Mouse (Mus musculus): ENCODE measurements around the gene Ffar3. TPM values are rescaled to one million over a fixed set of nuclear protein-coding genes. Genes with fewer than 3 reads are reported as not detected.

Gene Ffar3
- polyA plus RNA-seq, 1 experiment from 2014 or later: not detected

- H3K9ac ChIP-seq: no peak overlapping the region
- ATAC-seq (ENCODE audit: low read depth): no peak
- no peaks in the 10 kb centered on the region for H3K4me1 ChIP-seq (replicated peaks)
- no peaks in the 10 kb centered on the region for H3K27me3 ChIP-seq
- H3K4me3 ChIP-seq: no peak overlapping the region
- H3K4me2 ChIP-seq: no peak overlapping the region
- H3K36me3 ChIP-seq: no peaks in the 10 kb centered on the region
- 64% methylated on average over 6 of the region's 6 CpGs for WGBS
- no peak overlapping the region for H3K27ac ChIP-seq (replicated peaks)
- H3K9me3 ChIP-seq: no peaks in the 10 kb centered on the region
Observed at GRCm38 (mm10) chr7:30812291-30812807, 43.6 kb downstream of the Ffar3 start.

- no peak overlapping the region for H3K4me2 ChIP-seq
- H3K27ac ChIP-seq (replicated peaks): no peak overlapping the region
- H3K36me3 ChIP-seq: no peaks in the 10 kb centered on the region
- WGBS: 69% methylated on average over 9 of the region's 9 CpGs
- no peaks in the 10 kb centered on the region for H3K27me3 ChIP-seq
- no peak overlapping the region for H3K9ac ChIP-seq
- H3K9me3 ChIP-seq: no peaks in the 10 kb centered on the region
- no peak overlapping the region for H3K4me3 ChIP-seq
- H3K4me1 ChIP-seq (replicated peaks): no peaks in the 10 kb centered on the region
- ATAC-seq (ENCODE audit: low read depth): no peak
Observed at GRCm38 (mm10) chr7:30811757-30812290, 44.2 kb downstream of the Ffar3 start.

- Histone ChIP-seq H3K27ac (replicated peaks) (no peak overlapping the region), H3K36me3 (no peaks in the 10 kb centered on the region), H3K27me3 (no peaks in the 10 kb centered on the region), H3K4me2 (no peak overlapping the region), H3K9ac (no peak overlapping the region), H3K9me3 (no peaks in the 10 kb centered on the region), H3K4me1 (replicated peaks) (no peaks in the 10 kb centered on the region), H3K4me3 (no peak overlapping the region)
- no peak for ATAC-seq (ENCODE audit: low read depth)
- 46% methylated on average over 6 of the region's 6 CpGs for WGBS
Observed at GRCm38 (mm10) chr7:30810319-30810718, 45.7 kb downstream of the Ffar3 start.

- no peaks in the 10 kb centered on the region for H3K4me1 ChIP-seq (replicated peaks)
- no peaks in the 10 kb centered on the region for H3K9me3 ChIP-seq
- H3K27ac ChIP-seq (replicated peaks): no peak overlapping the region
- no peak overlapping the region for H3K9ac ChIP-seq
- WGBS: 44% methylated on average over 6 of the region's 6 CpGs
- no peaks in the 10 kb centered on the region for H3K36me3 ChIP-seq
- no peak for ATAC-seq (ENCODE audit: low read depth)
- H3K4me2 ChIP-seq: no peak overlapping the region
- H3K27me3 ChIP-seq: no peaks in the 10 kb centered on the region
- H3K4me3 ChIP-seq: no peak overlapping the region
Observed at GRCm38 (mm10) chr7:30805924-30806323, 50.1 kb downstream of the Ffar3 start.

Other genes with a start within 250 kb of the Ffar3 start
- gene Upk1a, start 243.3 kb downstream of the Ffar3 start, polyA plus RNA-seq (2015; fragmentation: Nextera tagmentation; extraction: Ambion mirVana): 0.49 and 0.62 TPM in 2 replicates
- 1,295 and 1,305 TPM in 2 replicates for gene Cox6b1, start 230.0 kb downstream of the Ffar3 start, polyA plus RNA-seq (2015; fragmentation: Nextera tagmentation; extraction: Ambion mirVana)
- not detected in 2 replicates for gene Etv2, start 220.3 kb downstream of the Ffar3 start, polyA plus RNA-seq (2015; fragmentation: Nextera tagmentation; extraction: Ambion mirVana)
- 137 and 142 TPM in 2 replicates for gene Rbm42, start 205.9 kb downstream of the Ffar3 start, polyA plus RNA-seq (2015; fragmentation: Nextera tagmentation; extraction: Ambion mirVana)
- 22.0 and 22.7 TPM in 2 replicates for gene Haus5, start 191.2 kb downstream of the Ffar3 start, polyA plus RNA-seq (2015; fragmentation: Nextera tagmentation; extraction: Ambion mirVana)
- not detected in 2 replicates for gene Pmis2, start 184.6 kb downstream of the Ffar3 start, polyA plus RNA-seq (2015; fragmentation: Nextera tagmentation; extraction: Ambion mirVana)
- not detected in 2 replicates for gene 2200002J24Rik, start 157.3 kb downstream of the Ffar3 start, polyA plus RNA-seq (2015; fragmentation: Nextera tagmentation; extraction: Ambion mirVana)
- 0.80 and 1.6 TPM in 2 replicates for gene Atp4a, start 144.0 kb downstream of the Ffar3 start, polyA plus RNA-seq (2015; fragmentation: Nextera tagmentation; extraction: Ambion mirVana)
- gene Tmem147, start 126.6 kb downstream of the Ffar3 start, polyA plus RNA-seq (2015; fragmentation: Nextera tagmentation; extraction: Ambion mirVana): 253 and 272 TPM in 2 replicates
- gene Gapdhs, start 112.5 kb downstream of the Ffar3 start, polyA plus RNA-seq (2015; fragmentation: Nextera tagmentation; extraction: Ambion mirVana): 1.6 and 2.9 TPM in 2 replicates
- gene Sbsn, start 104.7 kb downstream of the Ffar3 start, polyA plus RNA-seq (2015; fragmentation: Nextera tagmentation; extraction: Ambion mirVana): 1.2 and 2.8 TPM in 2 replicates
- 1.0 TPM in 1 of 2 replicates, not detected in the other for gene Dmkn, start 92.4 kb downstream of the Ffar3 start, polyA plus RNA-seq (2015; fragmentation: Nextera tagmentation; extraction: Ambion mirVana)
- gene Krtdap, start 68.3 kb downstream of the Ffar3 start, polyA plus RNA-seq (2015; fragmentation: Nextera tagmentation; extraction: Ambion mirVana): 0.85 TPM in 1 of 2 replicates, not detected in the other
- 0.32 TPM in 1 of 2 replicates, not detected in the other for gene Ffar2, start 32.4 kb downstream of the Ffar3 start, polyA plus RNA-seq (2015; fragmentation: Nextera tagmentation; extraction: Ambion mirVana)
- not detected in 2 replicates for gene Ffar1, start 5.4 kb upstream of the Ffar3 start, polyA plus RNA-seq (2015; fragmentation: Nextera tagmentation; extraction: Ambion mirVana)
- 0.43 TPM in 1 of 2 replicates, not detected in the other for gene Cd22, start 24.2 kb upstream of the Ffar3 start, polyA plus RNA-seq (2015; fragmentation: Nextera tagmentation; extraction: Ambion mirVana)
- 2.6 and 3.1 TPM in 2 replicates for gene Mag, start 58.7 kb upstream of the Ffar3 start, polyA plus RNA-seq (2015; fragmentation: Nextera tagmentation; extraction: Ambion mirVana)
- gene Hamp2, start 68.5 kb upstream of the Ffar3 start, polyA plus RNA-seq (2015; fragmentation: Nextera tagmentation; extraction: Ambion mirVana): not detected in 2 replicates
- gene Hamp, start 87.9 kb upstream of the Ffar3 start, polyA plus RNA-seq (2015; fragmentation: Nextera tagmentation; extraction: Ambion mirVana): not detected in 2 replicates
- gene Usf2, start 100.6 kb upstream of the Ffar3 start, polyA plus RNA-seq (2015; fragmentation: Nextera tagmentation; extraction: Ambion mirVana): 34.4 TPM in 2 replicates
- 17.0 and 17.6 TPM in 2 replicates for gene Lsr, start 117.3 kb upstream of the Ffar3 start, polyA plus RNA-seq (2015; fragmentation: Nextera tagmentation; extraction: Ambion mirVana)
- gene Fam187b, start 117.6 kb upstream of the Ffar3 start, polyA plus RNA-seq (2015; fragmentation: Nextera tagmentation; extraction: Ambion mirVana): 0.25 and 0.53 TPM in 2 replicates
- 15.9 and 19.6 TPM in 2 replicates for gene Fxyd5, start 186.3 kb upstream of the Ffar3 start, polyA plus RNA-seq (2015; fragmentation: Nextera tagmentation; extraction: Ambion mirVana)
- 181 and 239 TPM in 2 replicates for gene Fxyd7, start 195.3 kb upstream of the Ffar3 start, polyA plus RNA-seq (2015; fragmentation: Nextera tagmentation; extraction: Ambion mirVana)
- 28.2 and 33.9 TPM in 2 replicates for gene Fxyd1, start 201.0 kb upstream of the Ffar3 start, polyA plus RNA-seq (2015; fragmentation: Nextera tagmentation; extraction: Ambion mirVana)
- gene Lgi4, start 203.2 kb upstream of the Ffar3 start, polyA plus RNA-seq (2015; fragmentation: Nextera tagmentation; extraction: Ambion mirVana): 2.0 and 2.6 TPM in 2 replicates
- gene Fxyd3, start 220.5 kb upstream of the Ffar3 start, polyA plus RNA-seq (2015; fragmentation: Nextera tagmentation; extraction: Ambion mirVana): 2.2 and 2.5 TPM in 2 replicates

All from neural tube, embryonic 13.5 days (tissue).